Mouse (Mus musculus): ENCODE results near the gene Xk. TPM values are rescaled to one million over a fixed set of nuclear protein-coding genes. Genes with fewer than 3 reads are reported as not detected.

The Xk gene
- polyA plus RNA-seq (2015; fragmentation: Illumina TruSeq; extraction: RNeasy Lipid Tissue Mini Kit (QIAGEN cat#74804); ENCODE audit: insufficient read depth, low read depth, low replicate concordance): 1.3 TPM

DNA sequence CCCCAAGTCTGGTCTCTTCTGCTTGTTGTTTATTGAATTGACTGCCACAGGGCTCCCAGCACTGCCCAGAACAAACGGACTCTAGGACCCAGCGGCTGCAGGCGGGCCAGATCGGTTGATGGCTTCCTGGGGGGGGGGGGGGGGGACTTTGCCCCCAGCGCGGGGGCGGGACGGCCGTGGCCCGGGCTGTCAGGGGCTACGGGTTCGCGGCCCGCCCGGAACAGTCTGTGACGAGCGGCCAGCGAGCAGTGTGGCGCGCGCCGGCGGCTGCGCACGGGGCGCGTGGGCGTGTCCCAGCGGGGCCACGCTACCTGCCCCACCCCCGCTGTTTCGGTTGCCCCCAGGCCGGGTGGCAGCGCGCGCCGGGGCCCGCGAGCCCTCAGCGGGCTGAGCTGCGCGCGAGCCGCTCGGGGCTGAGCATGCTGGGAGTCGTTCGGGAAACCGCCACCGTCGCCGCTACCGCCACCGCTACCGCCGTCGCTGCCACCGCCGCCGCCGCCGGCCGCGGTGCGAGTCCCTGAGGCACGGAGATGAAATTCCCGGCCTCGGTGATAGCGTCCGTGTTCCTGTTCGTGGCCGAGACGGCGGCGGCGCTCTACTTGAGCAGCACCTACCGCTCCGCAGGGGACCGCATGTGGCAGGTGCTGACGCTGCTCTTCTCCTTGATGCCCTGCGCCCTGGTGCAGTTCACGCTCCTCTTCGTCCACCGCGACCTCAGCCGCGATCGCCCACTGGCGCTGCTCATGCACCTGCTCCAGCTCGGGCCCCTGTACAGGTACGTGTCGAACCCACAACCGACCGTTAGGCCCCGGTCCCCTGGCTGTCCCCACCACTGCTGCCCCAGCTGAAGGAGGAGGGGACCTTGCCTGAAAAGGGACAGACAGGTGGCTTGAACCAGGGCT, at the start of gene Xk:
Xk (plus strand) TSS at position 297 of the 902 bp plus-strand sequence.

DNA sequence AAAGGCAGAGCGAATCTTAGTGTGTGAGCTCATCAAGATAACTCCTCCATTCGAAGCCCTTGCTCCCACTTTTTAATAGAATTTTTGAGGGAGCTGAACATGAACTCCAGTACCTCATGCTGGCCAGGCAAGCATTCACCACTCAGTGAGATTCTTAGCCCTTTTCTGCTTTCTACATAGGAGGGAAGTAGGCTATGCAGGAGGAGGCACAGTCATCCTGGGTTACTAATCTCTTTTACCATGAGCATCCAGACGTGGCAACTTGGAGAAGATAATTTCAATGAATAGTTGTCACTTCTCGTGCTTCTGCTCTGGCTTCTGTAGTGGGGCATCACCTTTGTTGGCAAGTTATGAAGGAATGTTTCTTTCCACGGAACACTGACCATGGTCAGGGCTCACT, 15.8 kb upstream of the Xk start, which contains the start of gene Gm14862:
Gm14862 (minus strand) TSS at position 134 of the 400 bp plus-strand sequence.

DNA sequence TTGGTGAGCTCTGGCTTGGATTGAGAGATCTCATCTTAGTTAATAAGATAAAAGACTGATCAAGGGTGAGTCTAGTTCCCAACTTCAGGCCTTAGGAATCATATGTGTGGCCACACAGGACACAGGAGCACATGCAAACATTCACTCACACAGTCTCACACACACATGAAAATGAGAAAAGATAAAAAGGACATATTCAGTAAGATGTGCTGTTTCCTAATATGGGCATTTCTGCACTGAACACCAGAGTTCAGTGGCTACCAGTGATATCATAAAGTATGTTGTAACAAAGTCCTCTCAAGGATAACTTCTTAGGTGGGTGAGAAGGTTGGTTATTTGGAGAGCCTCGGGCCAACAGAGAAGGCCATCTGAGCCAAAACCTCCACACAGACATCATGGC, 10.9 kb downstream of the Xk start, which contains the start of gene H2al1m:
H2al1m (plus strand) TSS at position 301 of the 400 bp plus-strand sequence.

DNA sequence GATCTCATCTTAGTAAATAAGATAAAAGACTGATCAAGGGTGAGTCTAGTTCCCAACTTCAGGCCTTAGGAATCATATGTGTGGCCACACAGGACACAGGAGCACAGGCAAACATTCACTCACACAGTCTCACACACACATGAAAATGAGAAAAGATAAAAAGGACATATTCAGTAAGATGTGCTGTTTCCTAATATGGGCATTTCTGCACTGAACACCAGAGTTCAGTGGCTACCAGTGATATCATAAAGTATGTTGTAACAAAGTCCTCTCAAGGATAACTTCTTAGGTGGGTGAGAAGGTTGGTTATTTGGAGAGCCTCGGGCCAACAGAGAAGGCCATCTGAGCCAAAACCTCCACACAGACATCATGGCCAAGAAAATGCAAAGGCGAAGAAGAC, 77.8 kb downstream of the Xk start, which contains the start of gene H2al1k:
H2al1k (plus strand) TSS at position 301 of the 400 bp plus-strand sequence.

Other genes starting within 250 kb of the Xk start
- gene Fthl17e, start 239.3 kb upstream of the Xk start, polyA plus RNA-seq (2015; fragmentation: Illumina TruSeq; extraction: RNeasy Lipid Tissue Mini Kit (QIAGEN cat#74804); ENCODE audit: insufficient read depth, low read depth, low replicate concordance): not detected
- gene Fthl17f, start 209.7 kb upstream of the Xk start, polyA plus RNA-seq (2015; fragmentation: Illumina TruSeq; extraction: RNeasy Lipid Tissue Mini Kit (QIAGEN cat#74804); ENCODE audit: insufficient read depth, low read depth, low replicate concordance): not detected
- gene 4930402K13Rik, start 168.2 kb upstream of the Xk start, polyA plus RNA-seq (2015; fragmentation: Illumina TruSeq; extraction: RNeasy Lipid Tissue Mini Kit (QIAGEN cat#74804); ENCODE audit: insufficient read depth, low read depth, low replicate concordance): not detected
- gene Lancl3, start 72.9 kb upstream of the Xk start, polyA plus RNA-seq (2015; fragmentation: Illumina TruSeq; extraction: RNeasy Lipid Tissue Mini Kit (QIAGEN cat#74804); ENCODE audit: insufficient read depth, low read depth, low replicate concordance): 0.46 TPM
- not detected for gene Gm14862, start 15.9 kb upstream of the Xk start, polyA plus RNA-seq (2015; fragmentation: Illumina TruSeq; extraction: RNeasy Lipid Tissue Mini Kit (QIAGEN cat#74804); ENCODE audit: insufficient read depth, low read depth, low replicate concordance)
- not detected for gene H2al1m, start 11.0 kb downstream of the Xk start, polyA plus RNA-seq (2015; fragmentation: Illumina TruSeq; extraction: RNeasy Lipid Tissue Mini Kit (QIAGEN cat#74804); ENCODE audit: insufficient read depth, low read depth, low replicate concordance)
- gene H2al1k, start 77.9 kb downstream of the Xk start, polyA plus RNA-seq (2015; fragmentation: Illumina TruSeq; extraction: RNeasy Lipid Tissue Mini Kit (QIAGEN cat#74804); ENCODE audit: insufficient read depth, low read depth, low replicate concordance): not detected
- gene Cybb, start 215.0 kb downstream of the Xk start, polyA plus RNA-seq (2015; fragmentation: Illumina TruSeq; extraction: RNeasy Lipid Tissue Mini Kit (QIAGEN cat#74804); ENCODE audit: insufficient read depth, low read depth, low replicate concordance): 2.1 TPM

Measured in pancreas, adult 10 weeks (tissue).